Mouse (Mus musculus): ENCODE results near the gene Nckipsd.

The Nckipsd gene

DNA sequence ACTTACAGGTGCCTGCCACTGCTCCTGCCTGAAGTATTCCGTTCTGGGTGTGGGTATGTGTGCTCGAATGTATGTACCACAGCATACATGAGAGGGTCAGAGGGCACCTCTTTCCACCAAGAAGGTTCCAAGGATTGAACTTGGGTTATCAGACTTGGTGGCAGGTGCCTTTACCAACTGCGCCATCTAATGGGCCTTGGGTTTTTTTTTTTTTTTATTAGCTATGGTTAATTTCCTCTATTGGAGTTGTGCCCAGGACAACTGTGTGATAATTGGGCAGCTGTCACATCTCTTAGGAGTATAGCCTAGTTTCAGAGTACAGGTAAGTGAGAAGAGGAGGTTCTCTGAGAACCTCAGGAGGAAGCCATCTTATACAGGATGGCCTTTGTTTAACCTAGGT lies 8.6 kb upstream of the Nckipsd start:
- DNase-seq (ENCODE audit: low spot score): no peak

DNA sequence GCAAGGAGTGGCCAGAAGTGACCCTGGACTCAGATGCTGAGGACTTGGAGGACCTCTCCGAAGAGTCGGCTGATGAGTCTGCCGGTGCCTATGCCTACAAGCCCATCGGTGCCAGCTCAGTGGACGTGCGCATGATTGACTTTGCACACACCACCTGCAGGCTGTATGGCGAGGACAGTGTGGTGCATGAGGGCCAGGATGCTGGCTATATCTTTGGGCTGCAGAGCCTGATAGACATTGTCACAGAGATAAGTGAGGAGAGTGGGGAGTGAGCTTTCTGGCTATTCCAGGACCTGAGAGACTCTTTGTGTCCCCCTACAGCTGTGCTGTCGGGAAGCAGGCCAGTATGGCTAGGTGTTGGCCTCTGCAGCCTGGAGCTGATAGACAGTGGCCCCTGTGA lies 2.4 kb upstream of the Nckipsd start:
- DNase-seq (ENCODE audit: low spot score): no peak

GRCm38 (mm10) chr9:108806379-108806778 lies 1.8 kb upstream of the Nckipsd start:
- DNase-seq (ENCODE audit: low spot score): no peak

DNA sequence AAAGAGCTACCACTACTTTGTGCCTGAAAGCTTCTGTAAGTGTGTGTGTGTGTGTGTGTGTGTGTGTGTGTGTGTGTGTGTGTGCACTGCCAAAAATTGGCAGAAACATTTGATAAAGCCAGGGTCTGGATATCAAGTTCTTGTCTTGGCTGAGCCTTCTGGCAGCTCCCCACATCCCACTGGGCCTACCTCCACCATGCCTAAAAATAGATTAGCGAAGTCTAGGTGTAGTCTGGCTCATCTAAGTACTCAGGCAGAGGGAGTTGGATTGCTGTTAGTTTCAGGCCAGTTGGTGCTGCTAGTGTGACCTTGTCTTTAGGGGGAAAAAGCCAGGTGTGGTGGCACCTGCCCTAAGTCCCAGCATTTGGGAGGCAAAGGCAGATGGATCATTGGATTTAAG lies 1.3 kb upstream of the Nckipsd start:
- DNase-seq (ENCODE audit: low spot score): no peak

DNA sequence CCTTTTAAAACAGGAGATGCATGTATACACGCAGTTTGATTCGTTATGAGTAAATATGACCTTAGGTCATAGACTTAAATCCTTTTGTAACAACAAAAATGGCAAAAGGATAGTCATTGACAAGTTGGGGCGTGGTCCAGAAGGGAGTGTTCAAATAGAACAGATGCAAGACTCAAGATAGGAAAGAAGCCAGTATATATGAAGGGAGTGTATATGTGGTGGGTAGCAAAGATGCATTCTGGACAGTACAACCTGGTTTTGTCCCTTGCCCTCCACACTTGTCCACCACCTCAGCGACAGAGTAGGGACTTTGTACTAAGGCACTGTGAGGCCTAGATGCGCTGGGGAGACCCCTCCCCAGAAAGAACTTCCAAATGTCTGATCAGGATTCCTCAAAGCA lies 494 bp upstream of the Nckipsd start:
- DNase-seq (ENCODE audit: low spot score): no peak

- DNase-seq (ENCODE audit: low spot score): no peak
Measured at GRCm38 (mm10) chr9:108809188-108809587, 1.0 kb downstream of the Nckipsd start.

DNA sequence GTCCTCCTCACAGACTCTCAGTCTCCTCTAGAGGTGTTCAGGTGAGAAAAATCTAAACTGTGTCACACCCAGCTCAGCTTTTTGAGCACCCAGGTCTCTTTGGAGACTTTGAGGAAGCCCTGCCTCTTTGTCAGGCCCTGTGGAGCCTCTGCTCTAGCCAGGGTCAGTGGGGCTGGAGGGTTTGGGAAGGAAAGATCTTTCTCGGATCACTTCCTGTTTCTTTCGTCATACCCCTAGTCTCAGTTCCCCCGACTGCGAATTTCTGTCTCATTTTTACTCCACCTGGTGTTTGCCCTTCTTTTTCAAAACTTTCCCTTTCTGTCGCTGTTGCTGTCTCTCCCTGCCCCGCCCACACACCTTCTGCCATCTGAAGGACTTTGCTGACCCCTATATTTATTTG lies 1.6 kb downstream of the Nckipsd start:
- no peak for DNase-seq (ENCODE audit: low spot score)

DNA sequence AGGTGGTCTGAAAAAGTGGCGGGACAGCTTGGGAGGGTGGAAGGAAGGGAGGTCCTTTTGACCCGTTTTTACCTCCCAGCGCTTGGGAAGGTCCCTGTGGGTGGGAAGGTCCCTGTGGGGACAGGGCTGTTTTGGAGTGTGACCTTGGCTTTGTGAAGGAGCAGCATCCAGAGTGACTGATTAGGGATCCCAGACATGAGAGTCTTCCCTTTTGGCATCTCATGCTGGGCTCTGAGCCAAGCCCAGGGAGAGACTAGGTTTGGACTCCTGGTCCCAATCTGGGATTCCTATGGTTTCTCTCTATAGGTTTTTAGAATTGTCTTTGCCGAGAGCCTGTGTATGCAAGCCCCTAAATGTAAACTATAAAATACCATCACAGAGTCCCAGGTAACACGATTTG lies 2.3 kb downstream of the Nckipsd start:
- DNase-seq (ENCODE audit: low spot score): no peak

DNA sequence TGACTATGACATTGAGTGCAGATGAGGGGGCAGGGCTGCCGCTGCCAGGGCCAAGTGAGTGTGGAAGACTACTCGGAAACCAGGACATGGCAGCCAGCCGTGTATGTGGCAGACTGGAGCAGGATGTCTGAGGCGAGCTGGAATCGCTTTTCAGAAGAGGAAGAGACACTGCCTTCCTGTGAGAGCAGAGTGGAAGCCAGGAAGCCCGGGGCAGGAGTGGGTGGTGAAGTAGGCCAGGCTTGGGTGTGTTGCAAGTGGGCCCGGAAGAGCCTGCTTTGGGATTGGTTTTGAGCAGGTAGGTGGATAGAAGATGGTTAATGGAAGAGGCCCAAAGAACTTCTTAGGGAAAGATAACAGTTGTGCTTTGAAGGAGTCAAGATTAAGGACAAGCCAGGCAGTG lies 7.4 kb downstream of the Nckipsd start:
- no peak for DNase-seq (ENCODE audit: low spot score)

DNA sequence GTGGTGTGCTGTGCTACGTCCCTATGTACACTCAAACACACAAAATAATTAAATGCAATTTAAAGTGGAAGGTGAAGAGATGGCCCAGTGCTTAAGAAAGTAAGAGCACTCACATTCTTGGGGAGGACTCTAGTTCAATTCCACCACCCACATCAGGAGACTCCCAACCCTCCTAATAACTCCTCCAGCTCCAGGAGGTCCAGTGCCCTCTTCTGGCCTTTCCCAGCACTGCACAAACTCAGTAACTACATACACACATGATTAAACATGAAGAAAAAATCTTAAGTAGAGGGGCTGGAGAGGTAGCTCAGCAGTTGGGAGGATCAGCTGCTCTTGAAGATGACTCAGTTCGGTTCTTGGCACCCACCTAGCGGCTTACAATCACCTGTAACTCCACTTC lies 11.3 kb downstream of the Nckipsd start:
- DNase-seq (ENCODE audit: low spot score): no peak

GRCm38 (mm10) chr9:108820077-108820476 lies 11.9 kb downstream of the Nckipsd start:
- no peak for DNase-seq (ENCODE audit: low spot score)

- no peak for DNase-seq (ENCODE audit: low spot score)
Measured at GRCm38 (mm10) chr9:108824144-108824685, 16.0 kb downstream of the Nckipsd start.

GRCm38 (mm10) chr9:108824755-108825413 lies 16.7 kb downstream of the Nckipsd start:
- no peak for DNase-seq (ENCODE audit: low spot score)

DNA sequence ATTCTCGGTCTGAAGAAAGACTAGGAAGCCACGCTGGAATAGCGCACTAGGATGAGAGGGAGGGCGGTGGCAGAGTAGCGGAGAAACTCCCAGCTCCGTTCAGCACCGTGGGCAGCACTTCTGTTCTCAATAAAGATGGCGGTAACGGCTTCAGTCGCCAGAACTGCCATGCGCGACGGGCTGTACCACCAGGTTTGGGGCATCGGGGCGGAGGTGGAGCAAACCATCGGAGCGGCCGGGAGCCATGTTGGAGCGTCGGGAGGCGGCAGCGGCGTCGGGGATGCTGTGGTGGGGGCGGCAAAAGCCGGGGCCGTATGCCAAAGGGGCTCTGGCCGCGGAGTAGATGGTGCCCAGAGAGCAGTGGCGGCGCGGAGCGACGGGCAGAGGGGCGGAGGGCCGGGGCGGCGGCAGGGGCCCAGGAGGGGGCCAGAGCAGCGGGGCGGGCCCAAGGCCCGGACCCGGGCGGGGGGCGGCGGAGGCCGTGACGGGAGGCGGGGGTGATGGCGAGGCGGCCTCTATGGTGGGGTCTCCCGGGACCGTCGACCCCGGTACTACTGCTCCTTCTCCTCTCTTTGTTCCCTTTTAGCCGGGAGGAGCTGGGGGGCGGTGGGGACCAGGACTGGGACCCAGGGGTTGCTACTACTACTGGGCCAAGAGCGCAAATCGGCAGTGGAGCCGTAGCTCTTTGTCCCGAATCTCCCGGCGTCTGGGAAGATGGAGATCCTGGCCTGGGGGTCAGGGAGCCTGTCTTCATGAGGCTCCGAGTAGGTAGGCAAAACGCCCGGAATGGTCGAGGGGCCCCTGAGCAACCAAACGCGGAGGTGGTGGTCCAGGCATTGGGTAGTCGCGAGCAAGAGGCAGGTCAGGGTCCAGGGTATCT lies 17.9 kb downstream of the Nckipsd start, which contains the start of gene Celsr3:
Gene Celsr3, plus strand, starts transcription at position 501 of the 880 bp plus-strand sequence.
- DNase-seq (ENCODE audit: low spot score): no peak

DNA sequence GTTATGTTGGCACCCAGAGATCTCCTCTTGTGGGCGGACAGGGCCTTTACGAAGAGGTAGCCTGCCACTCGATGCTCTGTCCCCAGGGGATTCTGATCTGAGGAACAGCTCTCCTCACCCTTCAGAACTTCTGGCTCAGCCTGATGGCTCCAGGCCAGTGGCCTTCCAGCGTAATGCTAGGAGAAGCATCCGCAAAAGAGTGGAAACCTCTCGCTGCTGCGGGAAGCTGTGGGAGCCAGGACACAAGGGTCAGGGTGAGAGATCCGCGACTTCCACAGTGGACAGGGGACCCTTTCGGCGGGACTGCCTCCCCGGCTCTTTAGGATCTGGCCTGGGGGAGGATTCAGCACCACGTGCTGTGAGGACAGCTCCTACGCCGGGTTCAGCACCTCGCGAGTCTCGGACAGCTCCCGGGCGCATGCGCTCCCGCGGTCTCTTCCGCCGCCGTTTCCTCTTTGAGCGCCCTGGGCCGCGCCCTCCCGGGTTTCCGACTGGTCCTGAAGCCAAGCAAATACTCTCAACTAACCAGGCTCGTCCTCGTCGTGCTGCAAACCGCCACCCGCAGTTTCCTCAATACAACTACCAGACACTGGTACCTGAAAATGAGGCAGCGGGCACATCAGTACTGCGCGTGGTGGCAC lies 18.7 kb downstream of the Nckipsd start:
- no peak for DNase-seq (ENCODE audit: low spot score)

GRCm38 (mm10) chr9:108827454-108827853 lies 19.3 kb downstream of the Nckipsd start:
- no peak for DNase-seq (ENCODE audit: low spot score)

DNA sequence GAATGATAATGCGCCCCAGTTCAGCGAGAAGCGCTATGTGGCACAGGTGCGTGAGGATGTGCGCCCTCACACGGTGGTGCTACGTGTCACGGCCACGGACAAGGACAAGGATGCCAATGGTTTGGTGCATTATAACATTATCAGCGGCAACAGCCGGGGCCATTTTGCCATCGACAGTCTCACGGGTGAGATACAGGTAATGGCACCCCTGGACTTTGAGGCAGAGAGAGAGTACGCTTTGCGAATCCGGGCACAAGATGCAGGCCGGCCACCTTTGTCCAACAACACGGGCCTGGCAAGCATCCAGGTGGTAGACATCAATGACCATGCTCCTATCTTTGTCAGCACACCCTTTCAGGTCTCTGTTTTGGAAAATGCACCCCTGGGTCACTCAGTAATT lies 19.7 kb downstream of the Nckipsd start:
- no peak for DNase-seq (ENCODE audit: low spot score)

DNA sequence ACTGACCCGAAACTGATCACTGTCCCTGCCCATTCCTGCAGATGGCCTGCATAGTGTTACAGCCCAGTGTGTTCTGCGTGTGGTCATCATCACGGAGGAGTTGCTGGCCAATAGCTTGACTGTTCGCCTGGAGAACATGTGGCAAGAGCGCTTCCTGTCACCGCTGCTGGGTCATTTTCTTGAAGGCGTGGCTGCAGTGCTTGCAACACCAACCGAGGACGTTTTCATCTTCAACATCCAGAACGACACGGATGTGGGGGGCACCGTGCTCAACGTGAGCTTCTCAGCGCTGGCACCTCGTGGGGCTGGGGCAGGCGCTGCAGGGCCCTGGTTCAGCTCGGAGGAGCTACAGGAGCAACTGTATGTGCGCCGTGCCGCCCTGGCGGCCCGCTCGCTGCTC lies 23.5 kb downstream of the Nckipsd start:
- DNase-seq (ENCODE audit: low spot score): no peak

DNA sequence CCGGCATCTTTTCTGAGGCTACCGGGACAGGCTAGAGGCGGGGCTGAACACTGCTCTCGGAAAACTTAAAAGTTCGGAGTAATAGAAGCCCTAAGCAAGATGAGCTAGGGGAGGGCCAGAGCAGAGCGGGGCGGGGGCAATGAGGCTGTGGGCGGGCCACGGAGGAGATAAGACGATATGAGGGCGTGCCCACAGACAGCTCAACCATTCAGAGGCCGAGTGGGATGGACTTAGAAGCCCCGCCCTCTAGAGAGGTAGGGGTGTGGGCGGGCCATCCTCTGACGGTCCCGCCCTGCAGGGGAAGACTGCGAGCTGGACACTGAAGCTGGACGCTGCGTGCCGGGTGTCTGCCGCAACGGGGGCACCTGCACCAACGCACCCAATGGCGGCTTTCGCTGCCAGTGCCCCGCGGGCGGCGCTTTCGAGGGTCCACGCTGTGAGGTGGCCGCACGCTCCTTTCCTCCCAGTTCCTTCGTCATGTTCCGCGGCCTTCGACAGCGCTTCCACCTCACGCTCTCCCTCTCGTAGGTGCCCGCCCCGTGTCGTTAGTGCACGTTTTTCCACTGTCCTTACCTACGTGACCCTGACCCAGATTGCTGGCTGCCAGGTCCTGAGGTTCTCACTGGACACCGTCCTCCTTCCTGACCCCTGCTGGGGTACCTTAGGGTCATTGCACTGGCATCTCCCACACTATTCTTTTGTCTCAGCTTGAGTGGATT lies 24.4 kb downstream of the Nckipsd start:
- peak; percentile 59 for DNase-seq (ENCODE audit: low spot score)

GRCm38 (mm10) chr9:108842989-108843388 lies 34.8 kb downstream of the Nckipsd start:
- no peak for DNase-seq (ENCODE audit: low spot score)

DNA sequence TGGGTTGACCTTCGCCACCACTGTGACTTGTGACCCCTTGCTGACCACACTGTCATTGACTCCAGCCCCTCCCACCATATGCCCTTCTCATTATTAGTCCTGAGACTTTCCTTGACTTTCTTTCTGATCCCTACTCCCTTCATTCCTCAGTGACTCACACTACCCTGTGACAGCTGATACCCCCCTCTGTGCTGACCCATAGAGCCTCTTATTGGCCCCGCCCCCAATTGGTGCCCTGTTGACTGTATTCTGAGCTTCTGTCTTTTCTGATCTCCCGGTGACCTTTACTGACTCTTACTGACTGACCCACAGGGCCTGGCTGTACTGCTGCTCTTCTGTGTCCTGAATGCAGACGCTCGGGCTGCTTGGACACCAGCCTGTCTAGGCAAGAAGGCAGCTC lies 37.2 kb downstream of the Nckipsd start:
- DNase-seq (ENCODE audit: low spot score): no peak

DNA sequence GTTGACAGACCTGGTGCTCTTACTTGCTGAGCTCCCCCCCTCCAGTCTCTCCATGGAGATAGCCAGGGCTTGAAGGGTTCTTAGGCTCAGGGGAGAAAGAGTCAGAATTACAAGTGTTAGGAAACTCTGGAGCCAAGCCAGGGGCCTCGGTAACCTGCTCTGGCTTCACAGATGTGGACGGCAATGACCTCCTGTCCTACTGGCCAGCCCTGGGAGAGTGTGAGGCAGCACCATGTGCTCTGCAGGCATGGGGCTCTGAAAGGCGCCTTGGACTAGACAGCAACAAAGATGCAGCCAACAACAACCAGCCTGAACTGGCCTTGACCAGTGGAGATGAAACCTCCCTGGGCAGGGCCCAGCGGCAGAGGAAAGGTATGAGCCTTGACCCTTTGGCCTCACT lies 39.2 kb downstream of the Nckipsd start:
- no peak for DNase-seq (ENCODE audit: low spot score)
